Comparison of ENCODE assay signal across 8 mouse cellular contexts in the genomic region with DNA sequence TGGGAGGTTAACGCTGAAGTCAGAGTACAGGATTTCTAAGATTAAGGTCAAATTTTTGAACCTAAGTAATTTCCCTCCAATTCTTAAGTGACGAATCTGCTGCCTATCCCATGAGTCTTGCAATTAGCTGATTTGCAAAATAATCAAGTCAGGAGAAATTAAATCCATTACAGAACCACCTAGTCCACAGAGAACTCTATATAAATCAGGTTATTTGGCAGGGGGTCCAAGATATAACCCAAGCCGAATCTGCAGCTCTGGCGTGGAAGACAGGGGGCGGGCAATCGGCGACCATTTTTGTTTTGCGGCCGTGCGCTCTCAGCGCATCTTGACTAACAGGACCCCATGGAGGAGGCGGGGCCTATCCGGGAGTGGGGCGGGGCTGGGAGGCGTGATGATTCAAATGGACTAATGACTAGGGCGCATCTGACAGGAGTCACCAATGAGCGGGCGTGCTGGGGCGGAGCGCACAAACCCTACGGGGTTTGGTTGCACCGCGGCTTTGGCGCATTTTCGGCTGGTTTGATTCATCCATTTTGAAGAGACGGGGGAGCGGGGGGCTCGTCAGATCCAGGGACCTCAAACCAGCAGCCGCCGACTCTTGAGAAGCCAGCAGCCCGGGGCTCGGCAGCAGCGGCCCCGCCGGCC. TPM values are rescaled to one million over a fixed set of nuclear protein-coding genes. Genes with fewer than 3 reads are reported as not detected.
DNase-seq lines count a peak whose midpoint lies in the region; ATAC-seq and TF ChIP-seq lines count a peak whose summit lies in the region.

A gene (plus strand): TSS at position 534 of the 648 bp plus-strand sequence.

- peak within 1 kb of the TSS; percentile 99 for H3K4me3 ChIP-seq in gastrocnemius, adult 2 months
- H3K4me3 ChIP-seq in hindbrain, postnatal 0 days (ENCODE audit: low read length): peak within 1 kb of the TSS; percentile 98
- H3K4me3 ChIP-seq in left cerebral cortex, adult 2 months: peak within 1 kb of the TSS; percentile 93

- peak; percentile 100 for DNase-seq in ZHBTc4 (ENCODE audit: low read depth, low spot score)
- peak; percentile 100 for DNase-seq in gastrocnemius, adult 2 months
- peak; percentile 99 for DNase-seq in hindbrain, postnatal 0 days (ENCODE audit: low spot score)
- DNase-seq in left cerebral cortex, adult 2 months (ENCODE audit: extremely low spot score in 1 of 2, low spot score in 2 of 2): peak; percentile 98 to 99
- DNase-seq in right cerebral cortex, adult 2 months (ENCODE audit: low spot score in 2 of 2): peak; percentile 98 to 100
- peak; percentile 100 for DNase-seq in urinary bladder, postnatal 14 days (ENCODE audit: low spot score)

- WGBS in hindbrain, postnatal 0 days: under 1% methylated on average over 34 of the region's 35 CpGs

- no peaks in the 10 kb centered on the region for H3K9me3 ChIP-seq in hindbrain, postnatal 0 days (ENCODE audit: low read length)

- peak; percentile 93 for ATAC-seq in common myeloid progenitor, adult 5-6 weeks (replicated peaks; ENCODE audit: low read depth, poor library complexity, severe bottlenecking)
- ATAC-seq in hindbrain, postnatal 0 days: peak; percentile 99
- ATAC-seq in megakaryocyte, adult 5-6 weeks (ENCODE audit: poor library complexity, severe bottlenecking): peak; percentile 97

- peak within 1 kb of the TSS; percentile 99 for H3K9ac ChIP-seq in hindbrain, postnatal 0 days (replicated peaks; ENCODE audit: low read length)

- H3K36me3 ChIP-seq in hindbrain, postnatal 0 days (ENCODE audit: insufficient read depth, low read length): no peaks in the 10 kb centered on the region

- H3K27me3 ChIP-seq in hindbrain, postnatal 0 days (ENCODE audit: insufficient read depth, low read length): no peaks in the 10 kb centered on the region; the same call in 1 of the 2 replicates

- intact Hi-C loops in gastrocnemius, adult 2 months (cut with DNase I): loop anchor here (2.0 kb wide), 1 partner anchor 43 kb away; a partner anchor contains a TSS
- intact Hi-C loops in left cerebral cortex, adult 2 months (cut with DNase I): loop anchor here (1.0 kb wide), 2 partner anchors 43 to 82 kb away; a partner anchor contains a TSS

- peak within 1 kb of the TSS; percentile 70 for H3K4me2 ChIP-seq in hindbrain, postnatal 0 days (ENCODE audit: low read depth, low read length)

- H3K4me1 ChIP-seq in hindbrain, postnatal 0 days (ENCODE audit: insufficient read depth, low read length): no peaks in the 10 kb centered on the region

- TF ChIP-seq CTCF in gastrocnemius, adult 2 months (IDR thresholded peaks at IDR 0.05): peak; percentile 57
- peak; percentile 61 for TF ChIP-seq CTCF in hindbrain, postnatal 0 days (IDR thresholded peaks at IDR 0.05; ENCODE audit: low read depth)
- TF ChIP-seq CTCF in left cerebral cortex, adult 2 months (IDR thresholded peaks at IDR 0.05): peak; percentile 46

- H3K27ac ChIP-seq in gastrocnemius, adult 2 months: peak within 1 kb of the TSS; percentile 98
- peak within 1 kb of the TSS; percentile 100 for H3K27ac ChIP-seq in hindbrain, postnatal 0 days
- peak within 1 kb of the TSS; percentile 97 for H3K27ac ChIP-seq in left cerebral cortex, adult 2 months

RNA-seq across cellular contexts. Expression of the gene that starts here (rescaled TPM):
- 388 and 411 TPM in 2 replicates for total RNA-seq in common myeloid progenitor, adult 5-6 weeks (2017)
- total RNA-seq in gastrocnemius, adult 2 months (2021): 10 to 100 TPM; 61.7 to 71.4 TPM
- 88.9 and 105 TPM in 2 replicates for total RNA-seq in hindbrain, postnatal 0 days (2014; rRNA removed)
- polyA plus RNA-seq in hindbrain, postnatal 0 days (2015; fragmentation: Nextera tagmentation; extraction: Ambion mirVana): 54.1 and 58.0 TPM in 2 replicates
- 100 to 1,000 TPM; 145 to 148 TPM for total RNA-seq in left cerebral cortex, adult 2 months (2021)
- 145 TPM in 2 replicates for total RNA-seq in megakaryocyte, adult 5-6 weeks (2015)
- 234 and 235 TPM in 2 replicates for total RNA-seq in megakaryocyte, adult 5-6 weeks (2017)

Comparison
In these comparisons a context has a peak if more than half of its experiments do, and no peak if none do; other contexts are left out.
1. Peak in every context shown above with its lines: DNase-seq, ATAC-seq, H3K4me3 ChIP-seq and H3K27ac ChIP-seq.